Mouse (Mus musculus) heart, embryonic 10.5 days (tissue): Measurements from ENCODE around the gene Unc13a. TPM values are rescaled to one million over a fixed set of nuclear protein-coding genes. Genes with fewer than 3 reads are reported as not detected.

Experiments
- DNase-seq: peaks from one replicate; pipeline ENCODE4 v3.0.0-alpha.2; 2017; ENCODE audit warnings: low spot score
- H3K27ac ChIP-seq: fragments of 300-500 bp; sonication (generic); 2 replicates; pipeline ENCODE4 v1.5.1; 2016; ENCODE audit warnings: mild to moderate bottlenecking
- H3K27me3 ChIP-seq: fragments of 300-500 bp; sonication (generic); 2 replicates; pipeline ENCODE4 v1.6.1; 2016; ENCODE audit warnings: mild to moderate bottlenecking; ENCODE audit not compliant: poor library complexity, insufficient read depth, severe bottlenecking
- H3K36me3 ChIP-seq: fragments of 300-500 bp; sonication (generic); 2 replicates; pipeline ENCODE4 v1.6.1; 2016; ENCODE audit warnings: mild to moderate bottlenecking, moderate library complexity
- H3K4me1 ChIP-seq: fragments of 300-500 bp; sonication (generic); 2 replicates; pipeline ENCODE4 v1.6.1; 2016; ENCODE audit warnings: mild to moderate bottlenecking
- H3K4me3 ChIP-seq: fragments of 300-500 bp; sonication (generic); 2 replicates; pipeline ENCODE4 v1.5.1; 2016; ENCODE audit warnings: mild to moderate bottlenecking, moderate library complexity
- H3K9me3 ChIP-seq: fragments of 300-500 bp; sonication (generic); 2 replicates; pipeline ENCODE4 v1.6.1; 2016; ENCODE audit warnings: mild to moderate bottlenecking, moderate library complexity
- WGBS: fragments of 180-500 bp; shearing (Covaris S2); methylation state at CpG from one replicate; pipeline ENCODE4 v1.1.7; 2016; 5-methylcytosine and 5-hydroxymethylcytosine counted together
- microRNA-seq: library from miRNA; unstranded; fragments of <30 nt; microRNA quantifications from one replicate; pipeline ENCODE4, GENCODE M21; 2017
- polyA plus RNA-seq: library from polyadenylated mRNA; unstranded; fragments of >200 nt; fragmentation: Nextera tagmentation; extraction: Ambion mirVana; gene quantifications from 2 replicates; pipeline ENCODE4 v1.2.1, GENCODE M21; 2016

Gene Unc13a
- polyA plus RNA-seq, 1 experiment from 2014 or later: 0.48 TPM

DNA sequence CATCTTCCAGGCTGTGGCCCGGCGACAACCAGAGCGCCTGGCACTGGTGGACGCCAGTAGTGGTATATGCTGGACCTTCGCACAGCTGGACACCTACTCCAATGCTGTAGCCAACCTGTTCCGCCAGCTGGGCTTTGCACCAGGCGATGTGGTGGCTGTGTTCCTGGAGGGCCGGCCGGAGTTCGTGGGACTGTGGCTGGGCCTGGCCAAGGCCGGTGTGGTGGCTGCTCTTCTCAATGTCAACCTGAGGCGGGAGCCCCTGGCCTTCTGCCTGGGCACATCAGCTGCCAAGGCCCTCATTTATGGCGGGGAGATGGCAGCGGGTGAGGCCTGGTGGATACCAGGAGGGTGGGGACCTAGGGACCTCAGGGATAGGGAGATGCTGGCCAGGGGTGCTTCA, 92.1 kb downstream of the Unc13a start:
- no peaks in the 10 kb centered on the region for H3K9me3 ChIP-seq
- no peak overlapping the region for H3K27ac ChIP-seq
- peaks cover 42% of the 10 kb centered on the region for H3K27me3 ChIP-seq
- H3K4me3 ChIP-seq: no peak overlapping the region
- H3K4me1 ChIP-seq: 0 out of 2 replicates have a peak, but pooled peaks cover 2% of the 10 kb centered on the region
- peaks cover 20% of the 10 kb centered on the region; the same call in 1 of the 2 replicates for H3K36me3 ChIP-seq
- DNase-seq: no peak
- WGBS: 82% methylated on average over 14 of the region's 14 CpGs

DNA sequence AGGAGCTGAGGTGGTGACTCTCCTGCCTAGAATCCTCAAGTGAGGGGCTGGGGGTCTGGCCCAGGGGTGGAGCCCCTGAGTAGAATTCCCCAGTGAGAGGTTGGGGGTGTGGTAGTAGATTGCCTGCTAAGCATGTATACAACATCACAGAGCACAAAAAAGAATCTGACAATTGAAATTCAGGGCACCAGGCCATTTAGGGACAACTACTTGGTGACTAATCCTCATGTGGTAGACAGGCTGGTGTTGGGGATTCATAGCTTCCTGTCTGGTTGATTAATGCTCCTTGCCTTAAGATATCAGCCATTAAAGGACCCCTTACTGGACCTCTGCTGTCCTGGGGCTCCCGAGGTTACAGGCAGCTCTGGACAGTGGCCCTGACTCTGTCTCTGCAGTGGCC, 92.5 kb downstream of the Unc13a start:
- Histone ChIP-seq H3K4me3 (no peak overlapping the region), H3K27me3 (peaks cover 37% of the 10 kb centered on the region), H3K9me3 (no peaks in the 10 kb centered on the region), H3K27ac (no peak overlapping the region), H3K4me1 (0 out of 2 replicates have a peak, but pooled peaks cover 5% of the 10 kb centered on the region), H3K36me3 (peaks cover 15% of the 10 kb centered on the region; the same call in 1 of the 2 replicates)
- no peak for DNase-seq
- WGBS: 67% methylated on average over 1 of the region's 1 CpGs

DNA sequence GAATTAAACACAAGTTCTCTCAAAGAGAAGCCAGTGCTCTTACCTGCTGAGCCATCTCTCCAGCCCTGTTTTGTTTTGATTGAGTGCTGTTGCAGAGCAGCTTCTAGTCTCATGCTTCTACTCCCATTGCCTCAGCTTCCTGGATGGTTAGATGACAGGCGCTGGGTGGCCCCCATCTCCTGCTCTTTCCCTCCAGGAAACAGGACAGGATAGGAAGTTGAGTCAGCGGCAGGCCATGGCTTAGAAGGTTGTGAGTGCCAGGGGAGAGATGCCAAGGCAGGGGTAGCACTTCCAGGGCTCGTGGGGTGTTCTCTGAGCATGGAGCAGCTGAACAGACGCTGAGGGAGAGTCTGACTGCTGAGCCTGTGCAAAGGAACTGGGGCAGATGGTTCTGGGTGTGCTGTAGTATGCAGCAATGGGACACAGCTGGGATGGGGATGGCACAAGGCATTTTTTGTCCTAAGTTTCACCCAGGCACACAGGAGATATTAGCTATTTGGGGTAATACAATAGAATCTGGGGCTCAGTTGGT, 93.6 kb downstream of the Unc13a start:
- 55% methylated on average over 4 of the region's 4 CpGs for WGBS
- peaks cover 13% of the 10 kb centered on the region; the same call in 1 of the 2 replicates for H3K36me3 ChIP-seq
- H3K9me3 ChIP-seq: no peaks in the 10 kb centered on the region
- no peak overlapping the region for H3K4me3 ChIP-seq
- H3K27ac ChIP-seq: no peak overlapping the region
- DNase-seq: no peak
- H3K27me3 ChIP-seq: peaks cover 35% of the 10 kb centered on the region
- 0 out of 2 replicates have a peak, but pooled peaks cover 5% of the 10 kb centered on the region for H3K4me1 ChIP-seq

DNA sequence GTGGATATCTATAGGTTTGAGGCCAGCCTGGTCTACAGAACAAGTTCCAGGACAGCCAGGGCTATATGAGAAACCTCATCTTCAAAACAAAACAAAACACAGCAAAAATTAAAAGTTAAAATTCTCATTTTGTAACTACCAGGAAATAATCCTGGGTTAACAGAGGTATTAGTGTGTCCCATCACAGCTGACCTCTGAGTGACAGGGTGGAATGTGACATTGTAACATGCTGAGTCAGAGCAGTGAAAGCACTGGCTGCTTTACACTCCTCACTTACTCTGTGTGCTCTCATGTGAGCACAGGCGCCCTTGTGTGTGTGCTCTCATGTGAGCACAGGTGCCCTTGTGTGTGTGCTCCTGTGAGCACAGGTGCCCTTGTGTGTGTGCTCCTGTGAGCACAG, 96.5 kb downstream of the Unc13a start:
- Histone ChIP-seq H3K9me3 (no peaks in the 10 kb centered on the region), H3K27ac (no peak overlapping the region), H3K36me3 (peaks cover 1% of the 10 kb centered on the region; the same call in 1 of the 2 replicates), H3K4me3 (no peak overlapping the region), H3K27me3 (peaks cover 25% of the 10 kb centered on the region), H3K4me1 (peaks cover 16% of the 10 kb centered on the region)
- WGBS: 48% methylated on average over 1 of the region's 1 CpGs
- no peak for DNase-seq

DNA sequence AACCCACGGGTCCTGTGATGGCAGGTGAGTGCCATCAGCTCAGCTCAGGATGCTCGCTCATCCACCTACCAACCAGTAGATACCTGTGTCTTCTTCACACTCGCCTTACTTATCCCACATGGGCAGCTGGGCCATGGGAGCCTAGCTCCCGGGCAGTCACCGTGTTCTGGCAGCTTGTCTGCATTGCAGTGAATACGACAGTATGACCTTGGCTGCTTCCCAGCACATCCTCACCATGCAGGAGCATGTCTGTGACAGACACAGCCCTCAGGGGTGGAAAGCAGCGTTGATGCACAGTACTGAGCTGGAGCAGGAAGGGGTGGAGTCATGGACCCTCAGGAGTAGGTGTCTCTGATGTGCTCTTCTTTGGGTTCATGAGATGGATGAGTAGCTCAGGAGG, 97.1 kb downstream of the Unc13a start:
- Histone ChIP-seq H3K9me3 (no peaks in the 10 kb centered on the region), H3K4me1 (peaks cover 22% of the 10 kb centered on the region), H3K36me3 (no peaks in the 10 kb centered on the region), H3K27me3 (peaks cover 20% of the 10 kb centered on the region), H3K4me3 (no peak overlapping the region), H3K27ac (no peak overlapping the region)
- no peak for DNase-seq
- WGBS: 72% methylated on average over 7 of the region's 7 CpGs

Small RNA genes within 50 kb of the gene (microRNA-seq; reads per million reads assigned to microRNA genes)
- not detected for gene Mir6769b

Other genes starting within 250 kb of the Unc13a start
- gene Abhd8, start 208.1 kb downstream of the Unc13a start, polyA plus RNA-seq: 34.5 and 41.5 TPM in 2 replicates
- 172 and 181 TPM in 2 replicates for gene Mrpl34, start 206.8 kb downstream of the Unc13a start, polyA plus RNA-seq
- 107 and 128 TPM in 2 replicates for gene Dda1, start 202.6 kb downstream of the Unc13a start, polyA plus RNA-seq
- gene Ano8, start 185.8 kb downstream of the Unc13a start, polyA plus RNA-seq: 0.73 and 2.7 TPM in 2 replicates
- gene Gtpbp3, start 183.7 kb downstream of the Unc13a start, polyA plus RNA-seq: 13.2 and 14.7 TPM in 2 replicates
- 174 and 198 TPM in 2 replicates for gene Plvap, start 160.0 kb downstream of the Unc13a start, polyA plus RNA-seq
- gene Ccdc194, start 146.0 kb downstream of the Unc13a start, polyA plus RNA-seq: 0.99 and 1.3 TPM in 2 replicates
- gene Bst2, start 134.3 kb downstream of the Unc13a start, polyA plus RNA-seq: 16.8 and 20.7 TPM in 2 replicates
- 71.9 and 75.6 TPM in 2 replicates for gene Mvb12a, start 128.8 kb downstream of the Unc13a start, polyA plus RNA-seq
- 0.37 and 0.97 TPM in 2 replicates for gene Tmem221, start 112.9 kb downstream of the Unc13a start, polyA plus RNA-seq
- not detected in 2 replicates for gene Nxnl1, start 105.2 kb downstream of the Unc13a start, polyA plus RNA-seq
- 19.0 and 19.4 TPM in 2 replicates for gene Slc27a1, start 102.9 kb downstream of the Unc13a start, polyA plus RNA-seq
- 195 and 228 TPM in 2 replicates for gene Pgls, start 79.6 kb downstream of the Unc13a start, polyA plus RNA-seq
- 1.6 and 3.6 TPM in 2 replicates for gene Fam129c, start 74.1 kb downstream of the Unc13a start, polyA plus RNA-seq
- 54.4 and 60.5 TPM in 2 replicates for gene Colgalt1, start 60.8 kb downstream of the Unc13a start, polyA plus RNA-seq
- gene Jak3, start 4.5 kb upstream of the Unc13a start, polyA plus RNA-seq: 6.7 and 9.7 TPM in 2 replicates
- 0.99 and 1.5 TPM in 2 replicates for gene Insl3, start 17.5 kb upstream of the Unc13a start, polyA plus RNA-seq
- gene B3gnt3, start 30.0 kb upstream of the Unc13a start, polyA plus RNA-seq: 1.6 and 2.9 TPM in 2 replicates
- 2.0 and 3.1 TPM in 2 replicates for gene Fcho1, start 54.0 kb upstream of the Unc13a start, polyA plus RNA-seq
- 5.1 and 5.2 TPM in 2 replicates for gene Zfp709, start 210.3 kb upstream of the Unc13a start, polyA plus RNA-seq
- 2.5 and 3.6 TPM in 2 replicates for gene Zfp882, start 236.9 kb upstream of the Unc13a start, polyA plus RNA-seq
- 29.4 and 31.3 TPM in 2 replicates for gene Zfp617, start 236.9 kb upstream of the Unc13a start, polyA plus RNA-seq